Mouse (Mus musculus) neutrophil, adult 5-6 weeks (primary cell): Measurements from ENCODE around the gene Uba2. TPM values are rescaled to one million over a fixed set of nuclear protein-coding genes. Genes with fewer than 3 reads are reported as not detected.

ENCODE experiments used
- ATAC-seq: fragments of 151-379, 151-347 bp; 2 replicates; pipeline ENCODE4 v1.8.0; 2017; ENCODE audit warnings: mild to moderate bottlenecking, moderate TSS enrichment; ENCODE audit not compliant: insufficient number of reproducible peaks, poor library complexity, low FRiP score, severe bottlenecking; ENCODE audit errors: extremely low read depth
- total RNA-seq: library from RNA; stranded (forward); fragments of 200-1000 nt; gene quantifications from 2 replicates; pipeline ENCODE4 v1.2.3, GENCODE M21; 2017

The Uba2 gene
- total RNA-seq, 1 experiment from 2014 or later: 98.2 TPM

DNA sequence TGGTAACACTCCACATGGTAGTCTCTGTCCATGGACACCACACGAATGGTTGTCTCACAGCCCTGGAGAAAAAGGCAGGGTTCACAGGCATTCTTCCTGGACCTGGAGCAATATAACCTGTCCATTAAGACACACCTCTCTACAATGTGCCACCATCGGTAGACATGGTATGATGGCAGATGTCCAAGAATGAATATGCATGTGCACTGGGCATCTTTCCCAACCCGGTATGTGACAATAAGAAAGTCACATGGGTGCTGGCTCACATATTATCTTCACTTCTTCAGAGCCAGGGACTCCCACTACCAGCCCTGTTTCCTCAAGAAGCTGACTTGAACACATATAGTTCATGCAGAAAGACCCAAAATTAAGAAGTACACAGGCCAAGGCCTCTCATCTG is 52.8 kb downstream of the Uba2 start:
- ATAC-seq: no peak

DNA sequence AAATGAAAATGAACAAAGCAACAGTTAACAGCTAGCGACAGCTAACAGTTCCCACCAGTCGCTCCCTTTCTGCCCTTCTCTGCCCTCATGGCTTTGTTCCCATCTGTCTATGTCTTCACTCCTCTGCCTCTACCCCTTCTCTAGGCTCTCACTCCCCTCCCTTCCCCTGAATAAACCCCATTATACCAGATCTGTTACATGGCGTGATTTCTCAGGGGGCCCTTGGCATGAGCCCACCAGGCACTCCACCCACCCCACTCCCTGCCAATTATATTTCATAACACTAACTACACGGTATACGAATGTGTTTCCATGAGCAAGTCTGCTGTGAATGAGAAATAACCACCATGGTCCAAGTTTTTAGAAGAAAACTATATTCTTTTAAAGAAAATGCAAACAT is 60.2 kb downstream of the Uba2 start:
- no peak for ATAC-seq

DNA sequence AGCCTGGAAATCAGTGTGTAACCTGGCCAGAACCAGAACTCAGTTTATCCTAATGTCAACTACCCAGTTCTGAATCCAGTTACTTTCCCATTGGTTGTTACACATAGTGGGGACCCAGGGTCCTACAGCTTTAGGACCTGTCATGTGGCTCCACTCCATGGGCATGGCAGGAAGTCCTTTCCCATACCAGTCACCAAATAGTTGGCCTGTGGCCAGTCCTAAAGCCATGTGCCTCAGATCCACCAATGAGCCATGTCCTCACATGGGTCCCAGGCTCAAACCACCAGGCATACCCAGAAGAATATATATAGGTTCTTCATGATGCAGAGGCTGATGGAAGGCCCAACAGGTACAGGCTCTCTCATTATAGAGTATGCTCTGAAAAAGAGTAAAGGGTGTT is 68.1 kb downstream of the Uba2 start:
- ATAC-seq: no peak

DNA sequence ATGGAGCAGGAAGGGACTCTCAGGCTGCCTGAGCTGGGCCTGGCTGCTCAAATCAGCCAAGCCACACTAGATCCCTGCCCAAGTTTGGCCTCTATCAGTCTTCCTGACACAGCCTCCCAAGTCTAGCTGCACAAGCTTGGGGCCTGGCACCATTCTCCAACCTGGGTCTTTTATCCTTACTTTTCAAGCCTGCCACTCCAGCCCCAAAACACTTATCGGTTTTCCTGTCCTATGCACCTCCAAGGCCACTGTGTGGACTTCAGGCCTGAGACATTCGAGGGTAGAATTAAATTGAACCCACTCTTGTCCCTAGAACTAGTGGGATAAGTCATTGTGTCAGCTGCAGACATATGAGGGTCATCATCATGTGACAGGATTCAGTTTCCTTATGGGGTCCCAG is 69.4 kb downstream of the Uba2 start:
- ATAC-seq: no peak

DNA sequence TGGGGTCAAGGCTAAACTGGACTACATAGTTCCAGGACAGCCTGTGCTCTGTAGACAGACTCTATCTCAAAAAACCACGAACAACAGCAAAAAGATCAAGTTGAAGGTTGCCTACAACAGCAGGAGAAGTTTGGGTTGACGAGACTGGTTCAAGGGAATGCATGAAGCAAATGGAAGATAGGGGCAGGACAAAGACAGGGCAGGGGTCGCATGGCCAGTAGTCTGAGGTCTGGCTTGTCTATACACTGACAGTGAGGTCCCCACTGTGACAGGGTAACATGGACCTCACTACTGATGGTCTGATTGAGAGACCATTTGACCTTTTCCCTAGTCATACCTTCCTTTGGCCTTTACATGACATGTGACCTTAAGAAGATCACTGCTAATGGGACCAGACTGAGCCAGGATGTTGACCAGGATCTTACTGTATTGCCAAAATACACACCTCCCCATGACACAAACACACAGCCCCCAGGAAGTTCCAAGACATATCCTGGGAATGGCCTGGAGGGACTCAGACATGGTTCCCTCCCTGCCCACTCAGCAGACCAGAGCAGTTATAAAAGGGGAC is 74.4 kb downstream of the Uba2 start, which contains the start of gene Scgb1b30:
Gene Scgb1b30, plus strand, starts transcription at position 521 of the 571 bp plus-strand sequence.
- ATAC-seq: no peak

Other genes starting within 250 kb of the Uba2 start
- not detected in 2 replicates for gene Scgb2b26, start 224.6 kb downstream of the Uba2 start, total RNA-seq
- not detected in 2 replicates for gene Scgb2b27, start 155.7 kb downstream of the Uba2 start, total RNA-seq
- gene Scgb1b27, start 148.1 kb downstream of the Uba2 start, total RNA-seq: not detected in 2 replicates
- gene Scgb1b30, start 74.2 kb downstream of the Uba2 start, total RNA-seq: not detected in 2 replicates
- not detected in 2 replicates for gene Wtip, start 36.3 kb downstream of the Uba2 start, total RNA-seq
- gene Pdcd2l, start 27.1 kb upstream of the Uba2 start, total RNA-seq: 35.7 and 36.0 TPM in 2 replicates
- gene Gpi1, start 60.7 kb upstream of the Uba2 start, total RNA-seq: 399 and 408 TPM in 2 replicates
- gene Gm6096, start 81.4 kb upstream of the Uba2 start, total RNA-seq: not detected in 2 replicates
- 33.6 and 36.8 TPM in 2 replicates for gene 4931406P16Rik, start 144.0 kb upstream of the Uba2 start, total RNA-seq
- 117 and 118 TPM in 2 replicates for gene Lsm14a, start 223.7 kb upstream of the Uba2 start, total RNA-seq